Mouse (Mus musculus) C2C12 (cell line): ENCODE measurements around the gene BC029722. TPM values are rescaled to one million over a fixed set of nuclear protein-coding genes. Genes with fewer than 3 reads are reported as not detected.
A peak's percentile ranks its signal among the peaks of the same experiment; 100 is the strongest.

Experiments used
- H3K27me3 ChIP-seq: one replicate; pipeline ENCODE4 v1.6.1; 2011; ENCODE audit not compliant: control insufficient read depth, insufficient read depth, insufficient read length
- H3K36me3 ChIP-seq: one replicate; pipeline ENCODE4 v1.6.1; 2011; ENCODE audit not compliant: control insufficient read depth, insufficient read depth
- H3K4me3 ChIP-seq: one replicate; pipeline ENCODE4 v1.5.1; 2011; ENCODE audit warnings: mild to moderate bottlenecking, control low read depth; ENCODE audit not compliant: poor library complexity, insufficient read depth, severe bottlenecking
- H3K79me2 ChIP-seq: one replicate; pipeline ENCODE4 v1.6.1; 2011; ENCODE audit not compliant: control insufficient read depth, insufficient read depth
- H3K79me3 ChIP-seq: one replicate; pipeline ENCODE4 v1.6.1; 2011; ENCODE audit warnings: low read depth, control low read depth
- H3ac ChIP-seq: one replicate; pipeline ENCODE3; 2011; ENCODE audit warnings: low read depth; ENCODE audit not compliant: control insufficient read depth, insufficient read length
- CEBPB ChIP-seq: IDR thresholded peaks from one replicate; pipeline ENCODE4 v1.6.1; 2011; ENCODE audit warnings: low read depth, mild to moderate bottlenecking, control low read depth, moderate library complexity
- CTCF ChIP-seq: IDR thresholded peaks from one replicate; pipeline ENCODE4 v1.5.1; 2011; ENCODE audit not compliant: control insufficient read depth, insufficient read depth, insufficient read length
- FOSL1 ChIP-seq: IDR thresholded peaks from one replicate; pipeline ENCODE4 v1.8.0; 2011; ENCODE audit warnings: mild to moderate bottlenecking, low read length; ENCODE audit not compliant: poor library complexity, insufficient read depth, severe bottlenecking
- MAX ChIP-seq: IDR thresholded peaks from one replicate; pipeline ENCODE4 v1.6.1; 2011; ENCODE audit warnings: mild to moderate bottlenecking, control low read depth
- MYOD1 ChIP-seq: IDR thresholded peaks from one replicate; pipeline ENCODE4 v1.6.1; 2011; ENCODE audit warnings: low read depth; ENCODE audit not compliant: control insufficient read depth, insufficient read length
- MYOG ChIP-seq: IDR thresholded peaks from one replicate; pipeline ENCODE4 v1.6.1; 2011; ENCODE audit not compliant: control insufficient read depth, insufficient read length; ENCODE audit errors: extremely low read depth
- USF1 ChIP-seq: IDR thresholded peaks from one replicate; pipeline ENCODE4 v1.6.1; 2011; ENCODE audit warnings: low read depth, mild to moderate bottlenecking, control low read depth, moderate library complexity
- polyA plus RNA-seq: library from polyadenylated mRNA; unstranded; fragments of >200 nt; fragmentation: generic; extraction: Trizol; gene quantifications from one replicate; pipeline ENCODE4 v1.2.1, GENCODE M21; 2012; ENCODE audit warnings: missing spikeins

Gene BC029722
- polyA plus RNA-seq, 1 experiment: 32.9 TPM

DNA sequence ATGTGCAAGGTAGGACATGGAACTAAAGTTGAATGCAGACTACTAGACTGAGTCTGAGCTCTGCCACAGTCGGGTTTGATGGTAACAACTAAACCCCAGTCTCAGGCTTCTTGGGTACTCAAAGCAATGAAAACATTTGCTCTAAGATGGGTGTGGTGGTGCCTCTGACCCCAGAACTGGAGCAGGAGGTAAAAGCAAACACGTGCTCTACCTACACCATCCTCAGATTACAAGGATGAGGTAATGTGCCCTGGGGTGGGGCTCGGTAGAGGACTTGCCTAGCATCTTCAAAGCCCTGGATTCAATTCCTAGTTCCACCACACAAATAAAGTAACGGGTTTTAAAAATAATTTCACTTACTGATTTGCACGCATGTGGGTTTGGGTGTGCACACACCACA, 33.3 kb upstream of the BC029722 start:
- no peak for TF ChIP-seq USF1
- no peak for TF ChIP-seq MYOD1
- TF ChIP-seq MYOG: no peak
- TF ChIP-seq FOSL1: no peak
- H3K36me3 ChIP-seq: peaks cover 40% of the 10 kb centered on the region

DNA sequence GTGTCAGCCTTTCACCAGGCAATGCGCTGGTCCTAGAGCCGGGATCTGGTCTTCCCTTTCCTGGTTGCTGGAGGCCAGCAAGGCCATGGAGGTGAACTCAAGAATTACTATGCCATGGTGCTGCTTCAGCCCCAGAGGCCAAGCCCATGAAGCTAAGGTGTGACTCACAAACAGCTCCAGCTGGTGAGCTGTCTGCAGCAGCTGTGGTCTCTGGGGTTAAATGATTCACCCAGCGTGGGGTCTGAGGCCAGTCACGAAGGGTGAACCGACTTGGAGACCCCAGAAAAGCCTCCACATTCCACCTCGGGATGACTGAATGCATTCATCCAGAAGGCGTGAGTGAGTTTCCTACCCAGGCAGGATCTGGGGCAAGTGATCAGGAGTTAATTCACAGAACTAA, 30.9 kb upstream of the BC029722 start:
- Histone ChIP-seq H3ac (no peak overlapping the region), H3K27me3 (no peaks in the 10 kb centered on the region), H3K4me3 (no peak overlapping the region), H3K79me2 (no peaks in the 10 kb centered on the region), H3K36me3 (peaks cover 39% of the 10 kb centered on the region), H3K79me3 (no peaks in the 10 kb centered on the region)
- TF ChIP-seq MYOD1 (peak; percentile 93), FOSL1 (peak; percentile 93), CTCF (no peak), MAX (peak; percentile 58), USF1 (no peak), MYOG (no peak), CEBPB (no peak)

More for the DNA sequence above, 33.3 kb upstream of the BC029722 start:
- no peaks in the 10 kb centered on the region for H3K79me3 ChIP-seq
- H3K79me2 ChIP-seq: no peaks in the 10 kb centered on the region
- no peak overlapping the region for H3K4me3 ChIP-seq
- no peak overlapping the region for H3ac ChIP-seq
- no peaks in the 10 kb centered on the region for H3K27me3 ChIP-seq

DNA sequence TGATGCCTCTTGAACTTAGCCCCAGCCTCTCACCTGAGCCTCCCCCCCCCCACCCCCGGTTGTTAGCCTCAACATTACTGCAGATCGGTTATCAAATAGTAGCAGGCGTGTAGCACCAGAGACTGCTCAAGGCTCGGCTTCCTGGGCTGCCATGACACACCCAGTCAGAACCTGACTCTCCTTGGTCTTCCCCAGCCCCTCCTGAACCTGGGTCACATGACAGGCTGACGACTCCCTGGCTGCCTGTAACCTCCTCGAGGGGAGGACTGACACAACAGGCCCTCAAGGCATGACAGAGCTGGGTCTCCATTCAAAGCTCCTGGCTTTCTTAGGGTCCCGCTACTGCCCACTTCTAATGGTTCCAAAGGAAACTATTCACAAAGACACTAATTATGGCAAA, 30.2 kb upstream of the BC029722 start:
- Histone ChIP-seq H3K36me3 (peaks cover 46% of the 10 kb centered on the region), H3K4me3 (no peak overlapping the region), H3ac (no peak overlapping the region), H3K79me3 (no peaks in the 10 kb centered on the region), H3K27me3 (no peaks in the 10 kb centered on the region), H3K79me2 (no peaks in the 10 kb centered on the region)
- TF ChIP-seq MYOG (no peak), FOSL1 (no peak), USF1 (no peak)

DNA sequence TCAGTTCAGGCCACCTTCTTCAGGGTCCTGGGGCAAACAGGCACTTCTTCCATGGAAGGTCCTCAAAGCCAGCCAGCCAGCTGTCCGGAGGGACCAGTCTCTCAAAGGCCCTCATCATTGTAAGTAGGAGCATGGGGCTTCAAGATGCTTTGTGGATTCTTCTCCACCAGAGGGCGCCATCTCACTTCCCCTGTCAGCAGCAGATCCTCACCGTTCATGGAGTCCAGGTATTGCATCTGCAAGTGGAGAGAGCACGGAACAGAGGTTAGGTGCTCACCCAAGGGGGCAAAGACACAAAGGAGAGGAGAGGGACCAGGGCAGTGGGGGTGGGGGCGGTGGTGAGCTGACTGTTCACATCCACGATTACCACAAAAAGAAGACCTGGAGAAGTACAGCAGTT, 29.1 kb upstream of the BC029722 start:
- H3K4me3 ChIP-seq: no peak overlapping the region
- no peaks in the 10 kb centered on the region for H3K79me3 ChIP-seq
- H3K27me3 ChIP-seq: no peaks in the 10 kb centered on the region
- H3ac ChIP-seq: no peak overlapping the region
- no peaks in the 10 kb centered on the region for H3K79me2 ChIP-seq
- TF ChIP-seq CEBPB (no peak), CTCF (peak; percentile 73)
- H3K36me3 ChIP-seq: peaks cover 41% of the 10 kb centered on the region

DNA sequence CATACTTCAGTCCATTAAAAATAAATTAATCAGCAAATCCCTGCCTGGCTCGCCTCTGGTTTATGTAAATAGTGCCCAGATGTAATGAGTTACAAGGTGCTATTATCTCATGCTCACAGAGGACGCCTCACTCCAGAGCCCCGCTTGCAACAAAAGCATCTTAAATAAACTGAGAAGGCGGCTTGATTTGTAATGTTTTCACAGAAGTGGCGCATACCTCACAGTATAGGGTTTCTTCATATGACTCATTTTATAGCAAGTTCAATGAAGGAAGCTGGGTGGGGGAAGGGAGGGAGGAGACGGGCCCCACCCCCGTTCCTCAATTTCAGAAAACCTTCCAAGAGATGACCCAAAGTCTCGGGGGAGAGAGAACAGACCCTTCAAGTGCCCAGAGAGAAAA, 27.7 kb upstream of the BC029722 start:
- TF ChIP-seq CEBPB (peak; percentile 1), MYOD1 (no peak)
- no peaks in the 10 kb centered on the region for H3K79me3 ChIP-seq
- no peak overlapping the region for H3ac ChIP-seq
- H3K4me3 ChIP-seq: no peak overlapping the region
- H3K27me3 ChIP-seq: no peaks in the 10 kb centered on the region
- no peaks in the 10 kb centered on the region for H3K79me2 ChIP-seq
- peaks cover 28% of the 10 kb centered on the region for H3K36me3 ChIP-seq

DNA sequence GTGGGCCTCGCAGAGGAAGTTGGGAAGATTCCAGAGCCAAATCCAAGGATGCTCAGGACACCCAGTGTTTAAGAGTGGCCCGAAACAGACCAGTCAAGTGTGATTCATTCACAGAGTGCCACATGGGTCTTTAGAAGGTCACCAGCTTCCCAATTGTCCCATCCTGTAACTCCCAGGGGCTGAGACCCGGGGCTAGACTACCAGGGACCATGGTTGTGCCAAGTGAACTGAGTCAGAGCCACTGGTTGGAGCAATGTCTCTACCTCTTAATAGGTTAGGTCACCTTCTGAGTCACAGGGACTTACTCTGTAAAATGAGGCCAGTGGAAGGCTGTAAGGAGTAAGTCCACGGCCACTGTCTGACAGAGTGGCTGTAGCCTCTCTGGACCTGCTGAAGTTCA, 19.7 kb upstream of the BC029722 start:
- Histone ChIP-seq H3K27me3 (no peaks in the 10 kb centered on the region), H3K79me2 (no peaks in the 10 kb centered on the region), H3K79me3 (no peaks in the 10 kb centered on the region), H3K36me3 (no peaks in the 10 kb centered on the region), H3ac (no peak overlapping the region), H3K4me3 (no peak overlapping the region)
- TF ChIP-seq MYOG (no peak), MAX (no peak), MYOD1 (no peak), USF1 (no peak), CEBPB (no peak), FOSL1 (no peak), CTCF (no peak)
